Mouse (Mus musculus): ENCODE data around the gene Map7.

- no peak for TF ChIP-seq CTCF (conservative IDR thresholded peaks at IDR 0.05; ENCODE audit: insufficient read depth, insufficient read length, low read depth, low read length)
- TF ChIP-seq POLR2A (IDR thresholded peaks at IDR 0.05; ENCODE audit: low read depth, low read length) = peak; percentile 74
Observed at GRCm38 (mm10) chr10:20311918-20312735, 163.9 kb downstream of the Map7 start, which contains the start of gene Bclaf1.
